Comparison of ENCODE assay signal across 19 mouse cellular contexts in genomic region chr7:102383221-102383620, GRCm38 (mm10). TPM values are rescaled to one million over a fixed set of nuclear protein-coding genes. Genes with fewer than 3 reads are reported as not detected.
A peak's percentile ranks its signal among the peaks of the same experiment; 100 is the strongest.
DNase-seq lines count a peak whose midpoint lies in the region; ATAC-seq and TF ChIP-seq lines count a peak whose summit lies in the region.
"Had no signal": no experiment of that assay in that cellular context is flagged by ENCODE, and none has a peak within 500 bp of the region (broad histone marks: within the 10 kb centered on the region; RNA-seq: fewer than 3 reads in every experiment).

No protein-coding gene starts in this region.

- DNase-seq in embryonic facial prominence, embryonic 14.5 days (ENCODE audit: low spot score): peak; percentile 3
- DNase-seq in embryonic facial prominence, embryonic 10.5 days (ENCODE audit: low spot score): no peak
- peak; percentile 12 for DNase-seq in heart, adult 9 months (ENCODE audit: low spot score in 2 of 2)
- no peak for DNase-seq in heart, adult 2 months
- DNase-seq in lung, postnatal 36 days: peak; percentile 26
- DNase-seq in lung, postnatal 14 days: no peak
- no peak for DNase-seq in layer of hippocampus, postnatal 36 days
- DNase-seq: cerebellum, adult 8-10 months; kidney, adult 9 months; kidney, postnatal 36 days; layer of hippocampus, adult 9-11 months; liver; thymus, adult 18-20 months had no signal

- no peak for TF ChIP-seq CTCF in heart, adult 2 months (IDR thresholded peaks at IDR 0.05)

- ATAC-seq in embryonic facial prominence, embryonic 14.5 days (ENCODE audit: low read depth): no peak
- ATAC-seq: forebrain, embryonic 13.5 days; lung, postnatal 0 days; midbrain, embryonic 16.5 days had no signal

- H3K27me3 ChIP-seq in embryonic facial prominence, embryonic 14.5 days (replicated peaks; ENCODE audit: control insufficient read depth, insufficient read depth, low read length): no peaks in the 10 kb centered on the region
- H3K27me3 ChIP-seq in embryonic facial prominence, embryonic 10.5 days (replicated peaks; ENCODE audit: low read depth, poor library complexity, severe bottlenecking): no peaks in the 10 kb centered on the region
- H3K27me3 ChIP-seq in heart, adult 2 months (ENCODE audit: control insufficient read depth, insufficient read depth, low read length): 0 out of 2 replicates have a peak, but pooled peaks cover 1% of the 10 kb centered on the region
- H3K27me3 ChIP-seq in myocyte (ENCODE audit: control insufficient read depth, insufficient read depth, insufficient read length): no peaks in the 10 kb centered on the region
- H3K27me3 ChIP-seq: forebrain, embryonic 13.5 days; hindbrain, embryonic 13.5 days had no signal

- H3K36me3 ChIP-seq in embryonic facial prominence, embryonic 14.5 days (ENCODE audit: control insufficient read depth, insufficient read depth, low read length): no peaks in the 10 kb centered on the region
- H3K36me3 ChIP-seq in embryonic facial prominence, embryonic 10.5 days (replicated peaks): no peaks in the 10 kb centered on the region
- no peaks in the 10 kb centered on the region for H3K36me3 ChIP-seq in heart, adult 2 months (ENCODE audit: control insufficient read depth, insufficient read depth, low read length)
- no peaks in the 10 kb centered on the region for H3K36me3 ChIP-seq in myocyte (ENCODE audit: control insufficient read depth, insufficient read depth)
- H3K36me3 ChIP-seq: hindbrain, embryonic 13.5 days had no signal

- H3K27ac ChIP-seq in embryonic facial prominence, embryonic 14.5 days (replicated peaks; ENCODE audit: low read depth, low read length): no peak overlapping the region
- H3K27ac ChIP-seq in embryonic facial prominence, embryonic 10.5 days (replicated peaks): no peak overlapping the region
- H3K27ac ChIP-seq in heart, adult 2 months: no peak overlapping the region
- H3K27ac ChIP-seq: forebrain, embryonic 13.5 days; hindbrain, embryonic 13.5 days had no signal

- no peak for TF ChIP-seq POLR2A in heart, adult 2 months (IDR thresholded peaks at IDR 0.05; ENCODE audit: insufficient read depth, low read depth, low read length)
- no peak for TF ChIP-seq POLR2A in myocyte (IDR thresholded peaks at IDR 0.05; ENCODE audit: insufficient read length, low read depth)

- 85% methylated on average over 7 of the region's 7 CpGs for WGBS in embryonic facial prominence, embryonic 14.5 days
- WGBS in embryonic facial prominence, embryonic 10.5 days: 85% methylated on average over 7 of the region's 7 CpGs
- 71% methylated on average over 7 of the region's 7 CpGs for WGBS in heart, adult 2 months

- no peak overlapping the region for H3K9ac ChIP-seq in embryonic facial prominence, embryonic 14.5 days (ENCODE audit: low read depth, low read length)
- no peak overlapping the region for H3K9ac ChIP-seq in heart, adult 2 months (ENCODE audit: low read depth, low read length)
- H3K9ac ChIP-seq: forebrain, embryonic 13.5 days; hindbrain, embryonic 13.5 days had no signal

- no peak overlapping the region for H3K4me3 ChIP-seq in embryonic facial prominence, embryonic 14.5 days (ENCODE audit: low read depth, low read length)
- H3K4me3 ChIP-seq in embryonic facial prominence, embryonic 10.5 days: no peak overlapping the region
- H3K4me3 ChIP-seq in heart, adult 2 months: no peak overlapping the region
- no peak overlapping the region for H3K4me3 ChIP-seq in myocyte
- H3K4me3 ChIP-seq: erythroblast, embryonic 14.5 days; forebrain, embryonic 13.5 days; hindbrain, embryonic 13.5 days had no signal

- H3K4me2 ChIP-seq in embryonic facial prominence, embryonic 14.5 days (ENCODE audit: low read depth, low read length): no peak overlapping the region
- H3K4me2 ChIP-seq in myocyte (ENCODE audit: low read depth): peak overlapping the region; percentile 34
- H3K4me2 ChIP-seq: forebrain, embryonic 13.5 days; hindbrain, embryonic 13.5 days had no signal

- no peak overlapping the region for H3ac ChIP-seq in myocyte (ENCODE audit: control insufficient read depth, insufficient read length)

- no peaks in the 10 kb centered on the region for H3K79me2 ChIP-seq in heart, adult 2 months (replicated peaks; ENCODE audit: control insufficient read depth, insufficient read depth, low read length)
- H3K79me2 ChIP-seq in myocyte (ENCODE audit: control insufficient read depth, insufficient read depth): no peaks in the 10 kb centered on the region

- no peak for TF ChIP-seq EP300 in heart, adult 2 months (IDR thresholded peaks at IDR 0.05; ENCODE audit: insufficient read depth, low read depth, low read length)

- intact Hi-C loops in heart, adult 2 months (cut with DNase I): no loop called here

- H3K9me3 ChIP-seq in embryonic facial prominence, embryonic 14.5 days (ENCODE audit: control insufficient read depth, low read length): no peaks in the 10 kb centered on the region
- H3K9me3 ChIP-seq in embryonic facial prominence, embryonic 10.5 days: no peaks in the 10 kb centered on the region
- H3K9me3 ChIP-seq: forebrain, embryonic 13.5 days; hindbrain, embryonic 13.5 days had no signal

- H3K4me1 ChIP-seq in embryonic facial prominence, embryonic 14.5 days (ENCODE audit: control insufficient read depth, insufficient read depth, low read length): no peaks in the 10 kb centered on the region
- H3K4me1 ChIP-seq in embryonic facial prominence, embryonic 10.5 days: no peaks in the 10 kb centered on the region
- no peaks in the 10 kb centered on the region; the same call in 1 of the 2 replicates for H3K4me1 ChIP-seq in heart, adult 2 months (ENCODE audit: control insufficient read depth, insufficient read depth, low read length)
- H3K4me1 ChIP-seq: forebrain, embryonic 13.5 days; hindbrain, embryonic 13.5 days had no signal

TF ChIP-seq in myocyte, 11 proteins besides CTCF, POLR2A, EP300 and RAD21:
- TF ChIP-seq SRF (IDR thresholded peaks at IDR 0.05; ENCODE audit: control insufficient read depth, insufficient read length, low read depth): no peak
- TF ChIP-seq USF1 (IDR thresholded peaks at IDR 0.05; ENCODE audit: low read depth): no peak
- TF ChIP-seq E2F4 (IDR thresholded peaks at IDR 0.05; ENCODE audit: insufficient read depth): no peak
- TF ChIP-seq TCF3 (IDR thresholded peaks at IDR 0.05; ENCODE audit: insufficient read length, low read depth): no peak
- TF ChIP-seq REST (IDR thresholded peaks at IDR 0.05; ENCODE audit: insufficient read depth, insufficient read length): no peak
- TF ChIP-seq MAX (IDR thresholded peaks at IDR 0.05; ENCODE audit: low read depth): no peak
- TF ChIP-seq TCF12 (IDR thresholded peaks at IDR 0.05; ENCODE audit: insufficient read depth, poor library complexity, severe bottlenecking): no peak
- no peak for TF ChIP-seq POLR2AphosphoS2 (IDR thresholded peaks at IDR 0.05; ENCODE audit: insufficient read length, low read depth)
- TF ChIP-seq MYOG (IDR thresholded peaks at IDR 0.05; ENCODE audit: control insufficient read depth in 1 of 3, insufficient read depth in 1 of 3, insufficient read length in 2 of 3, low read depth in 2 of 3): peak in 2 of 3 experiments; percentile 61 to 72
- peak; percentile 17 to 71 (median 27) for TF ChIP-seq MYOD1 (IDR thresholded peaks at IDR 0.05; ENCODE audit: control insufficient read depth in 1 of 3, insufficient read length in 2 of 3, low read depth in 2 of 3)
TF ChIP-seq in myocyte: peak in this region for 2.

RNA-seq across cellular contexts. Expression of gene Rrm1, which starts 58.3 kb away (rescaled TPM):
- 98.1 and 123 TPM in 2 replicates for polyA plus RNA-seq in embryonic facial prominence, embryonic 14.5 days (2014; fragmentation: Nextera tagmentation; extraction: Ambion mirVana)
- 267 and 280 TPM in 2 replicates for polyA plus RNA-seq in embryonic facial prominence, embryonic 10.5 days (2016; fragmentation: Nextera tagmentation; extraction: Ambion mirVana)
- 1 to 10 TPM; 9.6 to 9.9 TPM for total RNA-seq in heart, adult 2 months (2021)
- polyA plus RNA-seq in heart, adult 2 months (2012; rRNA removed): 4.4 and 8.1 TPM in 2 replicates
- 32.2 TPM for polyA plus RNA-seq in myocyte (2012; fragmentation: generic; extraction: Trizol)
- total RNA-seq in layer of hippocampus, postnatal 36 days (2021): 10 to 100 TPM in 1 of 2 experiments, 1 to 10 TPM in 1; 9.8 to 11.4 TPM

Comparison
In these comparisons a context has a peak if more than half of its experiments do, and no peak if none do; other contexts are left out.
1. DNase-seq: peak in embryonic facial prominence, embryonic 14.5 days (single experiment), heart, adult 9 months (2 of 2) and lung, postnatal 36 days (single experiment); none in embryonic facial prominence, embryonic 10.5 days (single experiment), heart, adult 2 months (0 of 2), lung, postnatal 14 days (single experiment) and layer of hippocampus, postnatal 36 days (0 of 2).